Mouse (Mus musculus) kidney, postnatal 25 days (tissue): ENCODE data around the gene Rbck1.
"Not testable (repeated sequence)": the region's sequence is repeated elsewhere in the genome, so short reads cannot be mapped to it uniquely, and the experiment has no call there.

Experiments
- DNase-seq, 2 experiments: peaks; one replicate each; pipeline ENCODE4 v3.0.0; 2021; ENCODE audit warnings: mixed read lengths in 2 of 2

Rbck1 gene

GRCm38 (mm10) chr2:152293727-152294475 lies 38.6 kb downstream of the Rbck1 start, which contains the start of gene Tbc1d20:
Gene Tbc1d20, plus strand, starts transcription at chr2:152293828.
- DNase-seq = peak; percentile 90 to 96

GRCm38 (mm10) chr2:152293179-152293726 lies 39.2 kb downstream of the Rbck1 start:
- no peak for DNase-seq

GRCm38 (mm10) chr2:152292475-152292874 lies 40.0 kb downstream of the Rbck1 start:
- no peak for DNase-seq

GRCm38 (mm10) chr2:152289623-152290022 lies 42.8 kb downstream of the Rbck1 start:
- not testable (repeated sequence) for DNase-seq

GRCm38 (mm10) chr2:152288046-152288445 lies 44.4 kb downstream of the Rbck1 start:
- DNase-seq = no peak

- DNase-seq = no peak
Observed at GRCm38 (mm10) chr2:152287560-152287959, 44.9 kb downstream of the Rbck1 start.

- peak in 1 of 2 experiments; percentile 19 for DNase-seq
Observed at GRCm38 (mm10) chr2:152281407-152281806, 51.0 kb downstream of the Rbck1 start.

GRCm38 (mm10) chr2:152273639-152274038 lies 58.8 kb downstream of the Rbck1 start:
- DNase-seq = no peak
